Mouse (Mus musculus) embryonic facial prominence, embryonic 10.5 days (tissue): ENCODE measurements around the gene Lpgat1. TPM values are rescaled to one million over a fixed set of nuclear protein-coding genes. Genes with fewer than 3 reads are reported as not detected.
A peak's percentile ranks its signal among the peaks of the same experiment; 100 is the strongest.

Experiments used
- DNase-seq: peaks from one replicate; pipeline ENCODE4 v3.0.0-alpha.2; 2017; ENCODE audit warnings: low spot score
- H3K27ac ChIP-seq: fragments of 300-500 bp; sonication (generic); replicated peaks from 2 replicates; pipeline ENCODE4 v1.5.1; 2016; ENCODE audit warnings: mild to moderate bottlenecking
- H3K27me3 ChIP-seq: fragments of 300-500 bp; sonication (generic); replicated peaks from 2 replicates; pipeline ENCODE4 v1.6.1; 2016; ENCODE audit warnings: low read depth, mild to moderate bottlenecking; ENCODE audit not compliant: poor library complexity, severe bottlenecking
- H3K36me3 ChIP-seq: fragments of 300-500 bp; sonication (generic); replicated peaks from 2 replicates; pipeline ENCODE4 v1.6.1; 2016; ENCODE audit warnings: mild to moderate bottlenecking, moderate library complexity
- H3K4me1 ChIP-seq: fragments of 300-500 bp; sonication (generic); 2 replicates; pipeline ENCODE4 v1.6.1; 2016
- H3K4me3 ChIP-seq: fragments of 300-500 bp; sonication (generic); 2 replicates; pipeline ENCODE4 v1.5.1; 2016; ENCODE audit warnings: mild to moderate bottlenecking, moderate library complexity
- H3K9me3 ChIP-seq: fragments of 300-500 bp; sonication (generic); 2 replicates; pipeline ENCODE4 v1.6.1; 2016; ENCODE audit warnings: mild to moderate bottlenecking
- WGBS: fragments of 180-500 bp; shearing (Covaris S2); methylation state at CpG from one replicate; pipeline ENCODE4 v1.1.7; 2016; 5-methylcytosine and 5-hydroxymethylcytosine counted together
- polyA plus RNA-seq: library from polyadenylated mRNA; unstranded; fragments of >200 nt; fragmentation: Nextera tagmentation; extraction: Ambion mirVana; gene quantifications from 2 replicates; pipeline ENCODE4 v1.2.1, GENCODE M21; 2016

The Lpgat1 gene
- polyA plus RNA-seq, 1 experiment from 2014 or later, result 24.0 TPM

DNA sequence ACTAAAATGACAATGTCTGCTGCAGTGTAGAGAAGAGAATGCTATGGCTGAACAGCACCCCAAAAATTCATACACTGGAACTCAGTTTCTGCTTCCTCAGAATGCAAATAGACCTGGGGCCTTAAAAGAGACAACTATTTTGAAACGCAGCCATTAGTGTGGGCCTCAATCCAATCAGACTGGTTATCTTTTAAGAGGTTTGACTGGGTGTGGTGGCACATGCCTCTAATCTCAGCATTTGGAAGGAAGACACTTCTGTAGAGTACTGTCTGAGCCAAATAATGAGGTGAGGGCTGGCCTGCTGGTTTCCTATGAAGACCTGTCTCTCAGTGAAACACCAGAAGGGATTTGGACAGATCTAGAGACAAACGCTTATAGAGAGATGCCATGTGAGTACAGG lies 2.5 kb upstream of the Lpgat1 start:
- Histone ChIP-seq H3K4me1 (peaks cover 17% of the 10 kb centered on the region), H3K27me3 (peaks cover 6% of the 10 kb centered on the region; the same call in 1 of the 2 replicates), H3K4me3 (no peak overlapping the region), H3K9me3 (no peaks in the 10 kb centered on the region), H3K27ac (no peak overlapping the region), H3K36me3 (0 out of 2 replicates have a peak, but pooled peaks cover under 1% of the 10 kb centered on the region)
- WGBS, result 83% methylated on average over 2 of the region's 2 CpGs
- no peak for DNase-seq

DNA sequence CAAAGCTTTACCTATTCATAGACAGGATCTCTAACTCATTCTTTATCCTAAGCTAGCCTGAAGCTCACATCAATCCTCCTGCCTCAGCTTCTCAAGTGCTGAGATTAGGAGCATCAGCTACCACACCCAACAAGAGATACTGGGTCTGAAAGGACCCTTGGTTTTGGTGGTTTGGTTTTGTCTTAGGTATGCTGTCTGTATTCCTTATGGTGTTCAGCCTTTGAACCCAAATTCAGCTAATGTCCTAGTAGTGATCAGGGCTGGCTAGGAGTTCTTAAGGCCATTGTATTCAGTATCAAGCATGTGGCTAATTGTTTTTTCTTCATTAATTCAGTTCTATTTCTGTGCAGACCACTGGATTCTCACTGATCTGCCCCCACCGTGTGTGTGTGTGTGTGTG lies 493 bp upstream of the Lpgat1 start:
- H3K4me3 ChIP-seq, result peak overlapping the region; percentile 85
- H3K36me3 ChIP-seq, result peaks cover 19% of the 10 kb centered on the region
- H3K27ac ChIP-seq, result peak overlapping the region; percentile 94
- peaks cover 26% of the 10 kb centered on the region for H3K4me1 ChIP-seq
- 5% methylated on average over 1 of the region's 1 CpGs for WGBS
- no peak for DNase-seq
- no peaks in the 10 kb centered on the region for H3K9me3 ChIP-seq
- H3K27me3 ChIP-seq, result peaks cover 6% of the 10 kb centered on the region; the same call in 1 of the 2 replicates

DNA sequence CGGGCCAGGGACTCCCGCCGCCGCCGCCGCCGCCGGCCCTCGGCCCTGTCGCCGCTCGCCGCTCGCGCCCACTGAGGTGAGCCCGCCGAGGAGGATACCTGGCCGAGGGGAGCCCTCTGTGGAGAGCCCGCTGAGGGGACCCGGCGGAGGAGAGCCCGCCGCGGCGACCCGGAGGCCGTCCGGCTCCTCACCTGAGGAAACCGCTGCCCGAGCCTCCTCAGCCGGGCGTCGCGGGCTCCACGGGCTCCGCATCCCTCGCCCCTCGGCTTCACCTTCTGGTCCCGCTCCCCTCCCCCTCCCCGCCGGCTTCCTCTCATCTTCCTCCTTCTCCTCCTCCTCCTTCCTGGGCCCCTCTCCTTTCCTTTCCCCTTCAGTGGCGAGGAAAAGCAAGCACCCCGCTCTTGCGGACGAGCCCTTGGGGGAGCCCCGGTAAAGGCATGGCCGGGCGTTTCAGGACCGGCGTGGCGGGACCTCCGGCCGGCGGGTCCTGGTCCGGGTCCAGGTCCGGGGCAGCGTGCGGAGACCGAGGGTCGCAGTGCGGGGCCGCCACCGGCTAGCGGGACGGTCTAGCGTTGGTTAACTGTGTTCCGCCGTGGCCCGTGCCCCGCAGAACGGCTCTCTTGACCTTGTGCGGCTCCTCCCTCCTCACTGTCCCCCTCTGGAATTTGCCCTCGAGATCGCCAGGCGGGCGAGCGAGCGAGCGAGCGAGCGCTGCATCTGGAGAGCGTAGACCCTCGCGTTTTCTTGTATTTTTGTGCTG lies 1.1 kb downstream of the Lpgat1 start:
- Histone ChIP-seq H3K27me3 (peaks cover 6% of the 10 kb centered on the region; the same call in 1 of the 2 replicates), H3K4me1 (peaks cover 26% of the 10 kb centered on the region), H3K4me3 (peak overlapping the region; percentile 85), H3K36me3 (peaks cover 35% of the 10 kb centered on the region), H3K9me3 (no peaks in the 10 kb centered on the region), H3K27ac (peak overlapping the region; percentile 94)
- WGBS, result under 1% methylated on average over 84 of the region's 84 CpGs
- peak; percentile 80 for DNase-seq

DNA sequence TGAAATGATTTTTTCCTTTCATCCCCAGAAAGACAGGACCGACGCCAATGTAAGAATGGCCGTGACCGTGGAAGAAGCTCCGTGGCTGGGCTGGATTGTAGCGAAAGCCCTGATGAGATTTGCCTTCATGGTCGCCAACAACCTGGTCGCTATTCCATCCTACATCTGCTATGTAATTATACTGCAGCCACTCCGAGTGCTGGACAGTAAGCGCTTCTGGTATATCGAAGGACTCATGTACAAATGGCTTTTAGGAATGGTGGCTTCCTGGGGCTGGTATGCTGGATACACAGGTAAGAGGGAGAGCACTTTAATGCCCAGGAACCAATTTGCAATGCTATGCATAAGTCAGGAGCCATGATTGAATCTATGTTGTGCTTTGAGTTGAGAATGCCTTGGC lies 1.7 kb downstream of the Lpgat1 start:
- Histone ChIP-seq H3K9me3 (no peaks in the 10 kb centered on the region), H3K27ac (peak overlapping the region; percentile 94), H3K27me3 (peaks cover 6% of the 10 kb centered on the region; the same call in 1 of the 2 replicates), H3K4me1 (peaks cover 26% of the 10 kb centered on the region), H3K4me3 (peak overlapping the region; percentile 85), H3K36me3 (peaks cover 41% of the 10 kb centered on the region)
- no peak for DNase-seq
- 12% methylated on average over 11 of the region's 11 CpGs for WGBS

DNA sequence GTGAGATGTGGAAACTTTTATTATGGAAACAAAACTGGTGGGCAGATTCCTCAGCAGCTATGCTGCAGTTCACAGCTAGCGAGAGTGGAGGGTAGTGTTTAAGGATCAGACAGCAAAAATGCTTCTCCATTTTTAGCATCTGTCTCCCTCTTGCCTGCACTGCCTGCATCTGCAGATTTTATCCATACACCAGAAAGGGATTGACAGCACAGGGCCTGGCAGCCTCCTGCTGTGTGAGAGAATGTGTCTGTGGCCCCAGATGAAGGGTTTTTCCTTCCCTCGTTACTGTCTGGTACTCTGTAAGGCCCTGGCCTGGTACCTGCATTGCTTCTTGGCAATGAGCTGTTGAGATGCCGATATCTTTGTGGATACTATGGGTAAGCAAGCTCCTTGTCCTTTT lies 2.8 kb downstream of the Lpgat1 start:
- WGBS, result 79% methylated on average over 3 of the region's 3 CpGs
- H3K4me3 ChIP-seq, result 0 out of 2 replicates have a peak overlapping the region, but pooled peaks have one; percentile 3
- no peaks in the 10 kb centered on the region for H3K9me3 ChIP-seq
- H3K36me3 ChIP-seq, result peaks cover 48% of the 10 kb centered on the region
- peaks cover 26% of the 10 kb centered on the region for H3K4me1 ChIP-seq
- H3K27me3 ChIP-seq, result peaks cover 6% of the 10 kb centered on the region; the same call in 1 of the 2 replicates
- H3K27ac ChIP-seq, result no peak overlapping the region
- no peak for DNase-seq

DNA sequence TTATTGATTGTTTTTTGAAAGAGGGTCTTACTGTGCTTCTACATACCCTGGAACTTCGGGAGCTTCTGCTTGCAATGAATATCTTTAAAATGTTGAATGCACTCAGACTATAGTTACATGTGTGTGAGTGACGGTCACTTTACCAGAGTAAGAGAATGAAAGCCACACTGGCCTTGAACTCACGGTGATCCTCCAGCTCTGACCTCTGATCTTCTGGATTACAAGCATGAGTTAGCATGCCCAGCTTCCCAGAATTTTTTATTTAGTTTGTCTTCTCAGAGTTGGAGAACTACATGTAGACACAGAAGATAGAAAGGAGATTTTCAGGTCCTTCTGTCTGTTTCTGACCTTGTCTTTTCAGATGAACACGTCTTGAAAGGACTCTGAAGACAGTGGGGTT lies 5.1 kb downstream of the Lpgat1 start:
- Histone ChIP-seq H3K4me1 (peaks cover 18% of the 10 kb centered on the region), H3K27me3 (peaks cover 6% of the 10 kb centered on the region; the same call in 1 of the 2 replicates), H3K36me3 (peaks cover 68% of the 10 kb centered on the region), H3K4me3 (no peak overlapping the region), H3K27ac (no peak overlapping the region), H3K9me3 (no peaks in the 10 kb centered on the region)
- DNase-seq, result no peak
- WGBS, result 80% methylated on average over 4 of the region's 4 CpGs

DNA sequence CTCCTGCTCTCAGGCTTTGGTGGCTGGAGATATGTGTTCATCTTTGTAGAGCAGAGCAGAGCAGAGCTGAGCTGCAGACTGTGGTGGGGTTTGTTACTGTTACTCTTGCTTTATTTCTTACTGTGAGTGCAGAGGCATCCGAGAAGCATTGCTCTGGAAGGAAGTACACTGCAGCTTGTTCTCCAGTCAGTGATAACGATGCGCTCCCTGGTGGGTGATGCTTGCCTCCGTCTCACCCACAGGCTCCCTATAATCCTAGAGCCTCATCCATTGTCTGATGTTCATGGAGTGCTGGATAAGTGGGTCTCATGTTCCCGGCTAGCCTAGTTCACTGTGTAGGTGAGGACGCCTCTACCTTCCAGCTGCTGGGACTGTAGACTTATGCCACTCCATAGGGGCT lies 6.0 kb downstream of the Lpgat1 start:
- no peak overlapping the region for H3K27ac ChIP-seq
- DNase-seq, result no peak
- no peak overlapping the region for H3K4me3 ChIP-seq
- peaks cover 6% of the 10 kb centered on the region; the same call in 1 of the 2 replicates for H3K27me3 ChIP-seq
- peaks cover 78% of the 10 kb centered on the region for H3K36me3 ChIP-seq
- peaks cover 17% of the 10 kb centered on the region for H3K4me1 ChIP-seq
- no peaks in the 10 kb centered on the region for H3K9me3 ChIP-seq
- WGBS, result 67% methylated on average over 6 of the region's 6 CpGs

DNA sequence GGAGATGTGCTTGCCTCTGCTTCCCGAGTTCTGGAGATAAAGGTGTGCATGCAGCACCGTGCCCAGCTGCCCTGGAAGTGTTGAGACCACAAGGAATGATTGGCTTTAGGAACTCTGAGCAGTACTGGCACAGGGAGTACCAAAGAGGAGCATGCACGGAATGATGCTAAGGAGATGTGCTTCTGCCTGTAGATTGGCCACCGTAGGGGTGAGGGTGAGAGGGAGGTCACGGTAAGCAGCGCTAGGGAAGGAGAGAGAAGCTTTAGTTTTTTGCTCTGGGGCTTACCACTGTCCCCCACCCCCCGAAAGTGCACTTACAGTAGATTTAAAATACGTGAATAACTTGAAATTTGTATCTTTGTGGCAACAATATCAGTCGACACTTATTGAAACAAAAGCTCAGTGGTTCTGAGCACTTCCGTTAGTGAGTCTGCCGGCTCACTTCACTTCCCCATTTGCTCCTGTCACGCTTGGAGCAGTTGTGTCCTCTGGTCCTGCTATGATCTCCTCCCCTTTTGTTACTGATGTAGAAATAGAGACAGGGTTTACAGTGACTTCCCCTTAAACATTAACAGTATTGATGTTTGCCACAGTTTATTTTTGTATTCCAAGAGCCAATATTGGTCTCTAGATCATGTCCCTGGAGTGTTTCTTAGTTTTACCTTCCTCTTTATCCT lies 6.9 kb downstream of the Lpgat1 start:
- no peak overlapping the region for H3K4me3 ChIP-seq
- H3K36me3 ChIP-seq, result peaks cover 78% of the 10 kb centered on the region
- H3K27ac ChIP-seq, result no peak overlapping the region
- no peak for DNase-seq
- peaks cover 13% of the 10 kb centered on the region for H3K4me1 ChIP-seq
- no peaks in the 10 kb centered on the region for H3K9me3 ChIP-seq
- H3K27me3 ChIP-seq, result peaks cover 2% of the 10 kb centered on the region; the same call in 1 of the 2 replicates
- WGBS, result 82% methylated on average over 12 of the region's 12 CpGs

DNA sequence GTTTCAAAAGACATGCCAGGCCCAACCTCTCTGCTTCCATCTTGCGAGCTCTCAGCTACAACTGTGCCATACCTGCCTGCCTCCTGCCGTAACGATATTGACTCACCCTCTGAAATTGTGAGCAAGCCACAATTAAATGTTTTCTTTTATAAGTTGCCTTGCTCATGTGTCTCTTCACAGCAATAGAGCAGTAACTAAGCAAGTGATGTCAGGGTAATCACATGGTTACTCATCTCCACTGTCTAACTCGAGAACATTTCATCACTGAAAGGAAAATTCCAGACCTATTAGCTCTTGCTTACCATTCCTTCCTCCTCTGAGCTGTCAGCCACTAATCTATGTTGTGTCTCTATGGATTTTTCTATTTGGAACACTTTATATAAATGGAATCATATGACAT lies 15.0 kb downstream of the Lpgat1 start:
- Histone ChIP-seq H3K9me3 (no peaks in the 10 kb centered on the region), H3K36me3 (peaks cover 47% of the 10 kb centered on the region), H3K27ac (no peak overlapping the region), H3K4me3 (no peak overlapping the region), H3K4me1 (no peaks in the 10 kb centered on the region), H3K27me3 (no peaks in the 10 kb centered on the region)
- DNase-seq, result no peak
- WGBS, result 95% methylated on average over 4 of the region's 4 CpGs

DNA sequence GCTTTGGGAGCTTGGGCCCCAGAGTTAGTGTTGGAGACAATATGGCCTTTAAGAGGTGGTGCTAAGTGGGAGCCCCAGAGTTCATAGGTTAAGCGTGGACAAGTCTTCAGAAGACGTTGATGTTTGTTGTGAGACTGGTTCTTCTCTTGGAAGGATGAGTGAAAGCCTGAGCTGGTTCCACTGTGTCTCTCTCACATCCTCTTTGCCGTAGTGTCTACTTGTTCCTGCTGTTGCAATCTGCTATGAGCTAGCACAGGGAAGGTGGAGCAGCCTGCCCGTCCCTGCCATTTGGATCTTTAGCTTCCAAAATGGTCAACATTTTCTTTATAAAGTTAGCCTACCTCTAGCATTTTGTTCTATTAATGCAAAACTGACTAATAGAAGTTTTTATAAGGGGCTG lies 16.2 kb downstream of the Lpgat1 start:
- H3K9me3 ChIP-seq, result no peaks in the 10 kb centered on the region
- peaks cover 36% of the 10 kb centered on the region for H3K36me3 ChIP-seq
- no peak overlapping the region for H3K4me3 ChIP-seq
- no peak for DNase-seq
- WGBS, result 85% methylated on average over 4 of the region's 4 CpGs
- H3K27me3 ChIP-seq, result no peaks in the 10 kb centered on the region
- no peak overlapping the region for H3K27ac ChIP-seq
- H3K4me1 ChIP-seq, result peaks cover 8% of the 10 kb centered on the region; the same call in 1 of the 2 replicates

DNA sequence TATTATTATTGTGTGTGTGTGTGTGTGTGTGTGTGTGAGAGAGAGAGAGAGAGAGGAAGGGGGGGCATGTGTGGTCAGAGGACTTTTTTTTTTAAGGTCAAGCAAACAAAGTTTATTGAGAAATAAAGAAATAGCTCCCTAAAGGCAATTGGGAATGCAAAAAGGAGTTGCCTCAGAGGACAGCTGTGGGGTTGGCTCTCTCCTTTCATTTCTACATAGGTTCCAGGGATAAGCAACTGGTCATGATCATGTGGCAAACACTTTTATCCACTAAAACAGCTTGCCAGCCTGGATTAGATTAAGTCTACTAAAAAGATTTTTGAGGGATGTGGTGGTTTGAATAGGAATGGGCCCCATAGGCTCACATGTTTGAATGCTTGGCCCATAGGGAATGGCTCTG lies 18.8 kb downstream of the Lpgat1 start:
- peaks cover 30% of the 10 kb centered on the region for H3K36me3 ChIP-seq
- no peak for DNase-seq
- H3K4me3 ChIP-seq, result no peak overlapping the region
- no peaks in the 10 kb centered on the region for H3K27me3 ChIP-seq
- no peaks in the 10 kb centered on the region for H3K9me3 ChIP-seq
- no peak overlapping the region for H3K27ac ChIP-seq
- peaks cover 8% of the 10 kb centered on the region; the same call in 1 of the 2 replicates for H3K4me1 ChIP-seq

DNA sequence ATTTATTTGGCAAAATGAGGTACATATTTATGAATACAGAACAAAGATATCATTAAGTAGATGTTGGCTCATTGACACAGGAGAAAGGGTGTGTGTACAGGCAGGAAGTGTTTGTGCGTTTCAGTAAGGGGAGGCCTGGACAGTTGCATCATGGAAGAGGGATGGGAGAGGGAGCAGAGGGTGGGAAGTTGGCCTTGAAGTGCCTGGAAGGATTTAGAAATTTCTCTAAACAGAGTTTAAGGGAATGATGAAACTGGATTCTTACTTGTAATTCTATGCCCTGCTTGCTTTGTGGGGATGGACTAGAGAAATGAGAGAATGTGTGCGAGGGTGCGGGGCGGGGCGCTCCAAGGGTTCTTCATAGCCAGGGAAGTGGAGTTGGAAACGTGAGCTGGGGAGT lies 20.2 kb downstream of the Lpgat1 start:
- no peak overlapping the region for H3K4me3 ChIP-seq
- no peak overlapping the region for H3K27ac ChIP-seq
- peaks cover 8% of the 10 kb centered on the region; the same call in 1 of the 2 replicates for H3K4me1 ChIP-seq
- H3K36me3 ChIP-seq, result peaks cover 23% of the 10 kb centered on the region
- H3K27me3 ChIP-seq, result no peaks in the 10 kb centered on the region
- no peak for DNase-seq
- H3K9me3 ChIP-seq, result no peaks in the 10 kb centered on the region
- 88% methylated on average over 6 of the region's 6 CpGs for WGBS

DNA sequence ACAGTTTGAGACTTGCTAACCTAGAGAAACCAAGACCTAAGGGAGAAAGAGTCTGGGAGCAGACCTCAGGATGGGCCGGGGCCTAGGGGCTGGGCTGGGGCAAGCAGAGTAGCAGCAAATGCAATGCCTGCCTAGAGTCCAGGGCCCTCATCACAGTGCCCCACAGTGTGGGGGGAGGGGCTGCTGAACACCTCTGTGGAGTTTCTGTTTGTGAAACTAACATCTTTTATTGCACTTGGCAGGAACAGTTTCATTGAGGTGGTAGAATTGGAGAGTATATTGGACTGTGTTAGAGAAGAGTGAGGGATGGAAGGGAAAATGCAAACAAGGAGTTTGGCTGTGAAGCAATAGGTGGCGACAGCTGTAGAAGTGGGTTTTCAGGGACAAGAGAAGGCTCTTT lies 21.1 kb downstream of the Lpgat1 start:
- no peaks in the 10 kb centered on the region for H3K27me3 ChIP-seq
- 88% methylated on average over 2 of the region's 2 CpGs for WGBS
- H3K4me3 ChIP-seq, result no peak overlapping the region
- H3K27ac ChIP-seq, result no peak overlapping the region
- no peaks in the 10 kb centered on the region for H3K9me3 ChIP-seq
- no peak for DNase-seq
- H3K4me1 ChIP-seq, result peaks cover 8% of the 10 kb centered on the region; the same call in 1 of the 2 replicates
- peaks cover 19% of the 10 kb centered on the region for H3K36me3 ChIP-seq
